13 mouse cellular contexts compared by ENCODE assay signal in the genomic region with DNA sequence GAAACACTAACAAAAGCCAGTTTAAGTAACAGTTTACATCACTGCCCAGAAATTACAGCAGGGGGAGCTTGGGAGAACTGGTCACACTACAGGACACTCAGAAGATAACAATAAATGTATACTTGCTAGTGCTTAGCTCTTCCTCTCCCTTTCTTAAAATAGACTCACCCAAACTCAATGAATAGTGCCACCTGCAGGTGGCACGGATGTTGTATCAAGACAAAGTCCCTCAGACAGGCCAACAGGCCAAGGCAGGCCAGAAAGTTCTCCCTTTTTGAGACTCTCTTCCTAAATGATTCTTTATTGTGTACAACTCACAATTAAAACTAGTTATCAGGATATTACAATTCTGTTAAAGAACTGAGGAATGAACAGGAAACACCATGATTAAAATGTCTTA.
DNase-seq lines count a peak whose midpoint lies in the region; ATAC-seq and TF ChIP-seq lines count a peak whose summit lies in the region.
"Had no signal": no experiment of that assay in that cellular context is flagged by ENCODE, and none has a peak within 500 bp of the region (broad histone marks: within the 10 kb centered on the region; RNA-seq: fewer than 3 reads in every experiment).

No protein-coding gene starts in this region.

- no peaks in the 10 kb centered on the region for H3K27me3 ChIP-seq in hindbrain, postnatal 0 days (ENCODE audit: insufficient read depth, low read length)
- H3K27me3 ChIP-seq in hindbrain, embryonic 13.5 days: no peaks in the 10 kb centered on the region
- no peaks in the 10 kb centered on the region for H3K27me3 ChIP-seq in neural tube, embryonic 12.5 days (replicated peaks)
- H3K27me3 ChIP-seq in neural tube, embryonic 15.5 days (replicated peaks): no peaks in the 10 kb centered on the region
- no peaks in the 10 kb centered on the region for H3K27me3 ChIP-seq in stomach, postnatal 0 days (ENCODE audit: control insufficient read depth, insufficient read depth, low read length)
- H3K27me3 ChIP-seq: liver, embryonic 15.5 days had no signal

- no peaks in the 10 kb centered on the region for H3K36me3 ChIP-seq in hindbrain, postnatal 0 days (ENCODE audit: insufficient read depth, low read length)
- H3K36me3 ChIP-seq in hindbrain, embryonic 13.5 days: no peaks in the 10 kb centered on the region
- no peaks in the 10 kb centered on the region for H3K36me3 ChIP-seq in neural tube, embryonic 12.5 days
- no peaks in the 10 kb centered on the region for H3K36me3 ChIP-seq in neural tube, embryonic 15.5 days
- H3K36me3 ChIP-seq in stomach, postnatal 0 days (ENCODE audit: control insufficient read depth, insufficient read depth, low read length): no peaks in the 10 kb centered on the region
- H3K36me3 ChIP-seq: heart, embryonic 10.5 days; liver, embryonic 15.5 days had no signal

- peak; percentile 9 to 59 for DNase-seq in adrenal gland, adult (ENCODE audit: inconsistent age in 2 of 2, low spot score in 1 of 2)
- DNase-seq in adrenal gland, adult 18-20 months (ENCODE audit: low spot score in 2 of 2): no peak
- peak; percentile 5 for DNase-seq in hindbrain, postnatal 0 days (ENCODE audit: low spot score)
- DNase-seq in stomach, postnatal 0 days (ENCODE audit: low spot score): no peak
- no peak for DNase-seq in heart, postnatal 4 days
- DNase-seq: thymus, adult 2 months had no signal

- H3K4me1 ChIP-seq in hindbrain, postnatal 0 days (ENCODE audit: insufficient read depth, low read length): no peaks in the 10 kb centered on the region
- no peaks in the 10 kb centered on the region for H3K4me1 ChIP-seq in hindbrain, embryonic 13.5 days (replicated peaks)
- H3K4me1 ChIP-seq in neural tube, embryonic 12.5 days: no peaks in the 10 kb centered on the region
- H3K4me1 ChIP-seq in neural tube, embryonic 15.5 days: no peaks in the 10 kb centered on the region
- no peaks in the 10 kb centered on the region for H3K4me1 ChIP-seq in stomach, postnatal 0 days (replicated peaks; ENCODE audit: control insufficient read depth, insufficient read depth)
- H3K4me1 ChIP-seq: heart, embryonic 10.5 days; liver, embryonic 15.5 days had no signal

- H3K9me3 ChIP-seq in hindbrain, postnatal 0 days (ENCODE audit: low read length): no peaks in the 10 kb centered on the region
- no peaks in the 10 kb centered on the region for H3K9me3 ChIP-seq in hindbrain, embryonic 13.5 days
- H3K9me3 ChIP-seq in neural tube, embryonic 12.5 days: no peaks in the 10 kb centered on the region
- H3K9me3 ChIP-seq in neural tube, embryonic 15.5 days (replicated peaks): no peaks in the 10 kb centered on the region
- H3K9me3 ChIP-seq in stomach, postnatal 0 days (ENCODE audit: control insufficient read depth, low read length): no peaks in the 10 kb centered on the region
- H3K9me3 ChIP-seq: heart, embryonic 10.5 days; liver, embryonic 15.5 days had no signal

- H3K4me2 ChIP-seq in hindbrain, postnatal 0 days (ENCODE audit: low read depth, low read length): no peak overlapping the region
- no peak overlapping the region for H3K4me2 ChIP-seq in hindbrain, embryonic 13.5 days
- no peak overlapping the region for H3K4me2 ChIP-seq in neural tube, embryonic 12.5 days (replicated peaks)
- H3K4me2 ChIP-seq in neural tube, embryonic 15.5 days: no peak overlapping the region
- H3K4me2 ChIP-seq in stomach, postnatal 0 days (replicated peaks; ENCODE audit: low read depth): no peak overlapping the region
- H3K4me2 ChIP-seq: hindbrain, embryonic 14.5 days; liver, embryonic 15.5 days had no signal

- no peak overlapping the region for H3K9ac ChIP-seq in hindbrain, postnatal 0 days (replicated peaks; ENCODE audit: low read length)
- no peak overlapping the region for H3K9ac ChIP-seq in hindbrain, embryonic 13.5 days
- no peak overlapping the region for H3K9ac ChIP-seq in neural tube, embryonic 12.5 days
- H3K9ac ChIP-seq in neural tube, embryonic 15.5 days (replicated peaks): no peak overlapping the region
- no peak overlapping the region for H3K9ac ChIP-seq in stomach, postnatal 0 days (ENCODE audit: low read length)
- H3K9ac ChIP-seq: hindbrain, embryonic 14.5 days; liver, embryonic 15.5 days had no signal

- no peak for TF ChIP-seq EP300 in stomach, postnatal 0 days (optimal IDR thresholded peaks at IDR 0.05)

- 21% methylated on average over 1 of the region's 1 CpGs for WGBS in hindbrain, postnatal 0 days
- 27% methylated on average over 1 of the region's 1 CpGs for WGBS in hindbrain, embryonic 13.5 days
- 14% methylated on average over 1 of the region's 1 CpGs for WGBS in neural tube, embryonic 12.5 days
- 30% methylated on average over 1 of the region's 1 CpGs for WGBS in neural tube, embryonic 15.5 days
- 20% methylated on average over 1 of the region's 1 CpGs for WGBS in stomach, postnatal 0 days

- H3K4me3 ChIP-seq in hindbrain, postnatal 0 days (ENCODE audit: low read length): no peak overlapping the region
- H3K4me3 ChIP-seq in hindbrain, embryonic 13.5 days: no peak overlapping the region
- H3K4me3 ChIP-seq in neural tube, embryonic 12.5 days: no peak overlapping the region
- no peak overlapping the region for H3K4me3 ChIP-seq in neural tube, embryonic 15.5 days (replicated peaks)
- H3K4me3 ChIP-seq in stomach, postnatal 0 days (ENCODE audit: low read depth, low read length): no peak overlapping the region
- H3K4me3 ChIP-seq: heart, embryonic 10.5 days; liver, embryonic 15.5 days; myocyte had no signal

- TF ChIP-seq CTCF in hindbrain, postnatal 0 days (IDR thresholded peaks at IDR 0.05; ENCODE audit: low read depth): no peak
- peak; percentile 15; the same call in 1 of the 2 replicates for TF ChIP-seq CTCF in stomach, postnatal 0 days (IDR thresholded peaks at IDR 0.05; ENCODE audit: low read depth)

- no peak overlapping the region for H3K27ac ChIP-seq in hindbrain, postnatal 0 days
- H3K27ac ChIP-seq in hindbrain, embryonic 13.5 days: no peak overlapping the region
- H3K27ac ChIP-seq in neural tube, embryonic 12.5 days: no peak overlapping the region
- H3K27ac ChIP-seq in neural tube, embryonic 15.5 days (replicated peaks): no peak overlapping the region
- H3K27ac ChIP-seq in stomach, postnatal 0 days (replicated peaks): no peak overlapping the region
- H3K27ac ChIP-seq: heart, embryonic 10.5 days; hindbrain, embryonic 14.5 days; liver, embryonic 15.5 days had no signal

- no peak for ATAC-seq in hindbrain, postnatal 0 days
- no peak for ATAC-seq in hindbrain, embryonic 13.5 days (ENCODE audit: low FRiP score)
- ATAC-seq in neural tube, embryonic 12.5 days (ENCODE audit: low FRiP score, low read depth): 0 out of 2 replicates have a peak, but pooled peaks have one; percentile 25
- ATAC-seq in neural tube, embryonic 15.5 days (ENCODE audit: low FRiP score): no peak
- ATAC-seq in stomach, postnatal 0 days (ENCODE audit: low FRiP score, low TSS enrichment): no peak

Comparison
In these comparisons a context has a peak if more than half of its experiments do, and no peak if none do; other contexts are left out.
1. DNase-seq: peak in adrenal gland, adult (2 of 2) and hindbrain, postnatal 0 days (single experiment); none in adrenal gland, adult 18-20 months (0 of 2), stomach, postnatal 0 days (single experiment) and heart, postnatal 4 days (single experiment).